Mouse (Mus musculus) heart, postnatal 0 days (tissue): ENCODE data around the gene Dpm2.

Experiments
- CTCF ChIP-seq: IDR thresholded peaks from 2 replicates; pipeline ENCODE4 v1.5.1; 2016; ENCODE audit warnings: antibody characterized with exemption, control low read depth, low read depth
- EP300 ChIP-seq: IDR thresholded peaks from 2 replicates; pipeline ENCODE4 v1.6.1; 2016; ENCODE audit warnings: antibody characterized with exemption, low read depth

DNA sequence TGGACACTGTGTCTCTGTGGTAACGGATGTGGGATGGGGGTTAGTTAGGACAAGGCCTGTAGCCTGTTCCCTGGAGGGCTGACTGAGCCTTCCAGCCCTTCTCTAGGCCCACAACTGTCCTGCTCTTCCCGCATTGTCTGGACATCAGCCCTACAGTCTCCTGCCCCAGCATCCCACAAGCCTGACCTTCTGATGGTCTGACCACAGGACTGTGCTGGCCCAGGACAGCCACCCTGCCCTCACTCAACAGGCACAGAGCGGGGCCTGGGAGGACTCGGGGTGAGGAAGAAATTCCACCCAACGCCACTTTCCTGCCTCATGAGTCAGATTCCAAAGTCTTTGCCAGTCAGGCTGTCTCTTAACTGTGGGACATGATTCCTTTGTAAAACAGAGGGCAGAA, 27.0 kb downstream of the Dpm2 start:
- TF ChIP-seq CTCF (no peak), EP300 (no peak)
